Mouse (Mus musculus) hindbrain, embryonic 13.5 days (tissue): ENCODE measurements around the gene Kalrn. TPM values are rescaled to one million over a fixed set of nuclear protein-coding genes. Genes with fewer than 3 reads are reported as not detected.

Experiments
- ATAC-seq: fragments of 200-750 bp; cut with Nextera tagmentation; 2 replicates; pipeline ENCODE4 v1.8.0; 2017; ENCODE audit warnings: moderate TSS enrichment; ENCODE audit not compliant: low FRiP score
- H3K27ac ChIP-seq: fragments of 300-500 bp; sonication (generic); 2 replicates; pipeline ENCODE4 v1.5.1; 2015; ENCODE audit warnings: inconsistent platforms, mild to moderate bottlenecking, moderate library complexity
- H3K27me3 ChIP-seq: fragments of 300-500 bp; sonication (generic); 2 replicates; pipeline ENCODE4 v1.6.1; 2015; ENCODE audit warnings: mild to moderate bottlenecking, inconsistent platforms
- H3K36me3 ChIP-seq: fragments of 300-500 bp; sonication (generic); 2 replicates; pipeline ENCODE4 v1.6.1; 2015; ENCODE audit warnings: mild to moderate bottlenecking, inconsistent platforms
- H3K4me1 ChIP-seq: fragments of 300-500 bp; sonication (generic); replicated peaks from 2 replicates; pipeline ENCODE4 v1.6.1; 2015; ENCODE audit warnings: inconsistent platforms
- H3K4me2 ChIP-seq: fragments of 300-500 bp; sonication (generic); 2 replicates; pipeline ENCODE4 v1.6.1; 2015; ENCODE audit warnings: inconsistent platforms, mild to moderate bottlenecking, moderate library complexity
- H3K4me3 ChIP-seq: fragments of 300-500 bp; sonication (generic); 2 replicates; pipeline ENCODE4 v1.5.1; 2015; ENCODE audit warnings: mild to moderate bottlenecking, inconsistent platforms
- H3K9ac ChIP-seq: fragments of 300-500 bp; sonication (generic); 2 replicates; pipeline ENCODE4 v1.6.1; 2015; ENCODE audit warnings: mild to moderate bottlenecking, inconsistent platforms
- H3K9me3 ChIP-seq: fragments of 300-500 bp; sonication (generic); 2 replicates; pipeline ENCODE4 v1.6.1; 2016; ENCODE audit warnings: inconsistent platforms
- WGBS: fragments of 180-500 bp; shearing (Covaris S2); methylation state at CpG from one replicate; pipeline ENCODE4 v1.1.7; 2015; 5-methylcytosine and 5-hydroxymethylcytosine counted together
- polyA plus RNA-seq: library from polyadenylated mRNA; unstranded; fragments of >200 nt; fragmentation: Nextera tagmentation; extraction: Ambion mirVana; gene quantifications from 2 replicates; pipeline ENCODE4 v1.2.1, GENCODE M21; 2015

Kalrn gene
- polyA plus RNA-seq, 1 experiment from 2014 or later = 31.5 TPM

GRCm38 (mm10) chr16:34405094-34405493 is 168.2 kb downstream of the Kalrn start:
- no peak overlapping the region for H3K4me2 ChIP-seq
- H3K9me3 ChIP-seq = no peaks in the 10 kb centered on the region
- H3K9ac ChIP-seq = no peak overlapping the region
- WGBS = 83% methylated on average over 5 of the region's 5 CpGs
- peaks cover 26% of the 10 kb centered on the region for H3K4me1 ChIP-seq
- H3K27ac ChIP-seq = no peak overlapping the region
- H3K36me3 ChIP-seq = no peaks in the 10 kb centered on the region
- no peak for ATAC-seq
- H3K4me3 ChIP-seq = no peak overlapping the region
- H3K27me3 ChIP-seq = no peaks in the 10 kb centered on the region

- Histone ChIP-seq H3K36me3 (no peaks in the 10 kb centered on the region), H3K27ac (no peak overlapping the region), H3K9me3 (no peaks in the 10 kb centered on the region), H3K4me3 (no peak overlapping the region), H3K27me3 (no peaks in the 10 kb centered on the region), H3K4me1 (peaks cover 18% of the 10 kb centered on the region), H3K4me2 (no peak overlapping the region), H3K9ac (no peak overlapping the region)
- 88% methylated on average over 1 of the region's 1 CpGs for WGBS
- no peak for ATAC-seq
Observed at GRCm38 (mm10) chr16:34401216-34401615, 172.1 kb downstream of the Kalrn start.

GRCm38 (mm10) chr16:34400102-34400728 is 173.1 kb downstream of the Kalrn start:
- Histone ChIP-seq H3K4me3 (no peak overlapping the region), H3K9me3 (no peaks in the 10 kb centered on the region), H3K27me3 (no peaks in the 10 kb centered on the region), H3K4me1 (peaks cover 23% of the 10 kb centered on the region), H3K4me2 (no peak overlapping the region), H3K9ac (no peak overlapping the region), H3K36me3 (no peaks in the 10 kb centered on the region), H3K27ac (no peak overlapping the region)
- 55% methylated on average over 13 of the region's 13 CpGs for WGBS
- no peak for ATAC-seq

GRCm38 (mm10) chr16:34395221-34395811 is 178.0 kb downstream of the Kalrn start:
- peak overlapping the region; percentile 55; the same call in 1 of the 2 replicates for H3K27ac ChIP-seq
- H3K4me3 ChIP-seq = no peak overlapping the region

GRCm38 (mm10) chr16:34389520-34390271 is 183.6 kb downstream of the Kalrn start:
- Histone ChIP-seq H3K4me3 (no peak overlapping the region), H3K27me3 (no peaks in the 10 kb centered on the region), H3K27ac (no peak overlapping the region), H3K4me2 (no peak overlapping the region), H3K4me1 (peaks cover 27% of the 10 kb centered on the region), H3K36me3 (peaks cover 20% of the 10 kb centered on the region), H3K9me3 (no peaks in the 10 kb centered on the region), H3K9ac (no peak overlapping the region)
- 73% methylated on average over 5 of the region's 5 CpGs for WGBS
- 0 out of 2 replicates have a peak, but pooled peaks have one; percentile 21 for ATAC-seq

More at GRCm38 (mm10) chr16:34395221-34395811, 178.0 kb downstream of the Kalrn start:
- Histone ChIP-seq H3K9me3 (no peaks in the 10 kb centered on the region), H3K36me3 (no peaks in the 10 kb centered on the region), H3K9ac (no peak overlapping the region), H3K4me1 (peaks cover 30% of the 10 kb centered on the region), H3K4me2 (no peak overlapping the region), H3K27me3 (no peaks in the 10 kb centered on the region)
- ATAC-seq = peak; percentile 66

GRCm38 (mm10) chr16:34388871-34389270 is 184.5 kb downstream of the Kalrn start:
- no peak for ATAC-seq
- no peak overlapping the region for H3K4me3 ChIP-seq
- no peak overlapping the region for H3K9ac ChIP-seq
- no peak overlapping the region for H3K4me2 ChIP-seq
- H3K9me3 ChIP-seq = no peaks in the 10 kb centered on the region
- peaks cover 28% of the 10 kb centered on the region for H3K4me1 ChIP-seq
- 88% methylated on average over 6 of the region's 6 CpGs for WGBS
- H3K36me3 ChIP-seq = peaks cover 20% of the 10 kb centered on the region
- no peak overlapping the region for H3K27ac ChIP-seq
- H3K27me3 ChIP-seq = no peaks in the 10 kb centered on the region

- peaks cover 37% of the 10 kb centered on the region for H3K4me1 ChIP-seq
- H3K4me2 ChIP-seq = no peak overlapping the region
- no peak overlapping the region for H3K27ac ChIP-seq
- no peak for ATAC-seq
- no peaks in the 10 kb centered on the region for H3K9me3 ChIP-seq
- no peak overlapping the region for H3K9ac ChIP-seq
- H3K27me3 ChIP-seq = no peaks in the 10 kb centered on the region
- 95% methylated on average over 8 of the region's 8 CpGs for WGBS
- H3K4me3 ChIP-seq = no peak overlapping the region
- H3K36me3 ChIP-seq = peaks cover 20% of the 10 kb centered on the region
Observed at GRCm38 (mm10) chr16:34385065-34385464, 188.3 kb downstream of the Kalrn start.

GRCm38 (mm10) chr16:34382992-34383391 is 190.3 kb downstream of the Kalrn start:
- ATAC-seq = no peak
- 45% methylated on average over 4 of the region's 4 CpGs for WGBS
- H3K36me3 ChIP-seq = peaks cover 8% of the 10 kb centered on the region; the same call in 1 of the 2 replicates
- H3K27ac ChIP-seq = no peak overlapping the region
- no peak overlapping the region for H3K4me3 ChIP-seq
- peaks cover 29% of the 10 kb centered on the region for H3K4me1 ChIP-seq
- H3K27me3 ChIP-seq = no peaks in the 10 kb centered on the region
- no peak overlapping the region for H3K4me2 ChIP-seq
- no peaks in the 10 kb centered on the region for H3K9me3 ChIP-seq
- H3K9ac ChIP-seq = no peak overlapping the region

GRCm38 (mm10) chr16:34376166-34376857 is 197.0 kb downstream of the Kalrn start:
- Histone ChIP-seq H3K27ac (0 out of 2 replicates have a peak overlapping the region, but pooled peaks have one; percentile 44), H3K9me3 (no peaks in the 10 kb centered on the region), H3K36me3 (no peaks in the 10 kb centered on the region), H3K4me3 (no peak overlapping the region), H3K27me3 (no peaks in the 10 kb centered on the region), H3K9ac (no peak overlapping the region), H3K4me1 (peaks cover 26% of the 10 kb centered on the region), H3K4me2 (no peak overlapping the region)
- 82% methylated on average over 12 of the region's 12 CpGs for WGBS
- no peak for ATAC-seq

- Histone ChIP-seq H3K36me3 (no peaks in the 10 kb centered on the region), H3K27ac (no peak overlapping the region), H3K27me3 (no peaks in the 10 kb centered on the region), H3K4me2 (no peak overlapping the region), H3K4me1 (peaks cover 40% of the 10 kb centered on the region), H3K9ac (no peak overlapping the region), H3K9me3 (no peaks in the 10 kb centered on the region), H3K4me3 (no peak overlapping the region)
- WGBS = 78% methylated on average over 4 of the region's 4 CpGs
- no peak for ATAC-seq
Observed at GRCm38 (mm10) chr16:34373519-34373918, 199.8 kb downstream of the Kalrn start.

GRCm38 (mm10) chr16:34372103-34372741 is 201.1 kb downstream of the Kalrn start:
- H3K4me3 ChIP-seq = no peak overlapping the region
- peaks cover 40% of the 10 kb centered on the region for H3K4me1 ChIP-seq
- no peak overlapping the region for H3K27ac ChIP-seq
- WGBS = 80% methylated on average over 15 of the region's 15 CpGs
- no peak for ATAC-seq
- H3K9me3 ChIP-seq = no peaks in the 10 kb centered on the region
- H3K36me3 ChIP-seq = no peaks in the 10 kb centered on the region
- no peaks in the 10 kb centered on the region for H3K27me3 ChIP-seq
- no peak overlapping the region for H3K4me2 ChIP-seq
- H3K9ac ChIP-seq = no peak overlapping the region

- H3K4me1 ChIP-seq = no peaks in the 10 kb centered on the region
- H3K9ac ChIP-seq = no peak overlapping the region
- no peak overlapping the region for H3K27ac ChIP-seq
- no peak overlapping the region for H3K4me3 ChIP-seq
- WGBS = 87% methylated on average over 4 of the region's 4 CpGs
- peaks cover 17% of the 10 kb centered on the region for H3K36me3 ChIP-seq
- no peak overlapping the region for H3K4me2 ChIP-seq
- no peak for ATAC-seq
- no peaks in the 10 kb centered on the region for H3K27me3 ChIP-seq
- no peaks in the 10 kb centered on the region for H3K9me3 ChIP-seq
Observed at GRCm38 (mm10) chr16:34359206-34359605, 214.1 kb downstream of the Kalrn start.
